Mouse (Mus musculus): ENCODE data around the gene Ttc39b.

GRCm38 (mm10) chr4:83272917-83273615 is 51.0 kb downstream of the Ttc39b start:
- TF ChIP-seq CTCF (conservative IDR thresholded peaks at IDR 0.05; ENCODE audit: insufficient read depth, insufficient read length, low read depth, low read length): no peak
- no peak for TF ChIP-seq POLR2A (IDR thresholded peaks at IDR 0.05; ENCODE audit: low read depth, low read length)
